Mouse (Mus musculus) brain, embryonic 14.5 days (tissue): ENCODE results near the gene Fars2.

Experiments used
- CTCF ChIP-seq: fragments of 200-500 bp; IDR thresholded peaks from 2 replicates; pipeline ENCODE4 v1.5.1; 2012; ENCODE audit warnings: inconsistent platforms, mild to moderate bottlenecking, moderate library complexity, borderline replicate concordance; ENCODE audit not compliant: insufficient read depth, insufficient read length; ENCODE audit errors: extremely low read depth
- POLR2A ChIP-seq: fragments of 200-500 bp; IDR thresholded peaks from 2 replicates; pipeline ENCODE4 v1.6.1; 2012; ENCODE audit warnings: mild to moderate bottlenecking, inconsistent platforms, borderline replicate concordance; ENCODE audit not compliant: poor library complexity, insufficient read depth, insufficient read length, severe bottlenecking; ENCODE audit errors: extremely low read depth

GRCm38 (mm10) chr13:36733566-36733965 lies 616.4 kb downstream of the Fars2 start:
- TF ChIP-seq CTCF: no peak
- no peak for TF ChIP-seq POLR2A
